ENCODE assay signal across 8 mouse cellular contexts in genomic region chr13:30186456-30186855, GRCm38 (mm10). TPM values are rescaled to one million over a fixed set of nuclear protein-coding genes. Genes with fewer than 3 reads are reported as not detected.
A peak's percentile ranks its signal among the peaks of the same experiment; 100 is the strongest.
DNase-seq lines count a peak whose midpoint lies in the region; ATAC-seq and TF ChIP-seq lines count a peak whose summit lies in the region.

No protein-coding gene starts in this region.

- TF ChIP-seq CTCF in brain, embryonic 14.5 days (IDR thresholded peaks at IDR 0.05; ENCODE audit: borderline replicate concordance, extremely low read depth, insufficient read depth, insufficient read length) = no peak

- H3K27me3 ChIP-seq in hindbrain, embryonic 16.5 days (replicated peaks; ENCODE audit: control insufficient read depth, insufficient read depth, low read length) = no peaks in the 10 kb centered on the region
- H3K27me3 ChIP-seq in lung, embryonic 15.5 days = no peaks in the 10 kb centered on the region

- H3K27ac ChIP-seq in hindbrain, embryonic 16.5 days (ENCODE audit: low read depth, low read length) = peak overlapping the region; percentile 25; the same call in 1 of the 2 replicates
- peak overlapping the region; percentile 24; the same call in 1 of the 2 replicates for H3K27ac ChIP-seq in lung, embryonic 15.5 days

- no peak for TF ChIP-seq POLR2A in brain, embryonic 14.5 days (IDR thresholded peaks at IDR 0.05; ENCODE audit: borderline replicate concordance, extremely low read depth, insufficient read depth, insufficient read length, poor library complexity, severe bottlenecking)

- H3K36me3 ChIP-seq in hindbrain, embryonic 16.5 days (ENCODE audit: control insufficient read depth, insufficient read depth, low read length) = no peaks in the 10 kb centered on the region
- H3K36me3 ChIP-seq in lung, embryonic 15.5 days = no peaks in the 10 kb centered on the region

- WGBS in hindbrain, embryonic 16.5 days = 25% methylated on average over 8 of the region's 8 CpGs
- 64% methylated on average over 8 of the region's 8 CpGs for WGBS in lung, embryonic 15.5 days

- no peak overlapping the region for H3K9ac ChIP-seq in hindbrain, embryonic 16.5 days (ENCODE audit: low read depth, low read length)
- no peak overlapping the region for H3K9ac ChIP-seq in lung, embryonic 15.5 days

- DNase-seq in ES-CJ7 (ENCODE audit: low read depth, low spot score) = peak; percentile 10
- DNase-seq in brain, embryonic 14.5 days (ENCODE audit: low read depth) = peak; percentile 88
- DNase-seq in right cerebral cortex, postnatal 36 days (ENCODE audit: low spot score in 2 of 2) = peak; percentile 25 to 52
- no peak for DNase-seq in testis, postnatal 10 days (ENCODE audit: low spot score)
- DNase-seq in adrenal gland, adult 18-20 months (ENCODE audit: low spot score in 2 of 2) = no peak
- no peak for DNase-seq in adrenal gland, postnatal 4 days (ENCODE audit: low spot score in 2 of 2)

- H3K4me1 ChIP-seq in hindbrain, embryonic 16.5 days (ENCODE audit: control insufficient read depth, insufficient read depth, low read depth, low read length) = no peaks in the 10 kb centered on the region
- 0 out of 2 replicates have a peak, but pooled peaks cover 4% of the 10 kb centered on the region for H3K4me1 ChIP-seq in lung, embryonic 15.5 days

- H3K4me2 ChIP-seq in hindbrain, embryonic 16.5 days (ENCODE audit: low read length) = peak overlapping the region; percentile 16; the same call in 1 of the 2 replicates
- H3K4me2 ChIP-seq in lung, embryonic 15.5 days = no peak overlapping the region

- ATAC-seq in hindbrain, embryonic 16.5 days = peak; percentile 96
- peak; percentile 69; the same call in 1 of the 2 replicates for ATAC-seq in lung, embryonic 15.5 days (ENCODE audit: borderline replicate concordance, extremely low read depth, low FRiP score, low TSS enrichment)

- H3K4me3 ChIP-seq in hindbrain, embryonic 16.5 days (ENCODE audit: low read length) = no peak overlapping the region
- H3K4me3 ChIP-seq in lung, embryonic 15.5 days = no peak overlapping the region

- no peaks in the 10 kb centered on the region for H3K9me3 ChIP-seq in hindbrain, embryonic 16.5 days (ENCODE audit: control insufficient read depth, low read length)
- no peaks in the 10 kb centered on the region for H3K9me3 ChIP-seq in lung, embryonic 15.5 days

RNA-seq across cellular contexts. Expression of gene Mboat1, which starts 50.2 kb away (rescaled TPM):
- polyA plus RNA-seq in brain, embryonic 14.5 days (2012; rRNA removed) = 1.6 and 1.8 TPM in 2 replicates
- polyA plus RNA-seq in hindbrain, embryonic 16.5 days (2015; fragmentation: Nextera tagmentation; extraction: Ambion mirVana) = 2.6 and 3.4 TPM in 2 replicates
- polyA plus RNA-seq in lung, embryonic 15.5 days (2015; fragmentation: Nextera tagmentation; extraction: Ambion mirVana) = 24.7 and 29.4 TPM in 2 replicates
- 1 to 10 TPM; 2.4 to 2.9 TPM for total RNA-seq in adrenal gland, adult 18-20 months (2021)
- 10 to 100 TPM; 13.1 to 15.6 TPM for total RNA-seq in adrenal gland, postnatal 4 days (2021)

Comparison
In these comparisons a context has a peak if more than half of its experiments do, and no peak if none do; other contexts are left out.
1. DNase-seq: peak in ES-CJ7 (single experiment), brain, embryonic 14.5 days (single experiment) and right cerebral cortex, postnatal 36 days (2 of 2); none in testis, postnatal 10 days (single experiment), adrenal gland, adult 18-20 months (0 of 2) and adrenal gland, postnatal 4 days (0 of 2).